Mouse (Mus musculus) stomach, embryonic 14.5 days (tissue): Measurements from ENCODE around the gene Mlkl. TPM values are rescaled to one million over a fixed set of nuclear protein-coding genes. Genes with fewer than 3 reads are reported as not detected.
"Not testable (repeated sequence)": the region's sequence is repeated elsewhere in the genome, so short reads cannot be mapped to it uniquely, and the experiment has no call there.

ENCODE experiments used
- ATAC-seq: fragments of 200-750 bp; cut with Nextera tagmentation; 2 replicates; pipeline ENCODE4 v1.8.0; 2017; ENCODE audit warnings: low read depth, moderate TSS enrichment; ENCODE audit not compliant: insufficient number of reproducible peaks, insufficient read depth, low FRiP score
- H3K27ac ChIP-seq: fragments of 300-500 bp; sonication (generic); 2 replicates; pipeline ENCODE4 v1.5.1; 2014; ENCODE audit warnings: mild to moderate bottlenecking, low read length, moderate library complexity, mixed read lengths
- H3K27me3 ChIP-seq: fragments of 300-500 bp; sonication (generic); 2 replicates; pipeline ENCODE4 v1.6.1; 2014; ENCODE audit warnings: low read length, control low read depth, mixed read lengths; ENCODE audit not compliant: control insufficient read depth, insufficient read depth
- H3K36me3 ChIP-seq: fragments of 300-500 bp; sonication (generic); 2 replicates; pipeline ENCODE4 v1.6.1; 2014; ENCODE audit warnings: mild to moderate bottlenecking, control low read depth, low read length, moderate library complexity, mixed read lengths; ENCODE audit not compliant: control insufficient read depth, insufficient read depth
- H3K4me1 ChIP-seq: fragments of 300-500 bp; sonication (generic); 2 replicates; pipeline ENCODE4 v1.6.1; 2014; ENCODE audit warnings: low read length, control low read depth, mixed read lengths; ENCODE audit not compliant: control insufficient read depth, insufficient read depth
- H3K4me2 ChIP-seq: fragments of 300-500 bp; sonication (generic); replicated peaks from 2 replicates; pipeline ENCODE4 v1.6.1; 2014; ENCODE audit warnings: low read depth, low read length, control low read depth
- H3K4me3 ChIP-seq: fragments of 300-500 bp; sonication (generic); 2 replicates; pipeline ENCODE4 v1.5.1; 2014; ENCODE audit warnings: low read depth, low read length, control low read depth
- H3K9ac ChIP-seq: fragments of 300-500 bp; sonication (generic); replicated peaks from 2 replicates; pipeline ENCODE4 v1.6.1; 2014; ENCODE audit warnings: low read depth, mild to moderate bottlenecking, control low read depth, low read length, moderate library complexity, mixed read lengths
- H3K9me3 ChIP-seq: fragments of 300-500 bp; sonication (generic); 2 replicates; pipeline ENCODE4 v1.6.1; 2016; ENCODE audit warnings: low read depth, low read length, control low read depth; ENCODE audit not compliant: control insufficient read depth
- WGBS: fragments of 180-500 bp; shearing (Covaris S2); extraction: QIAGEN DNeasy Blood & Tissue Kit; methylation state at CpG from one replicate; pipeline ENCODE4 v1.1.7; 2014; 5-methylcytosine and 5-hydroxymethylcytosine counted together
- polyA plus RNA-seq: library from polyadenylated mRNA; unstranded; fragments of >200 nt; fragmentation: Nextera tagmentation; extraction: Ambion mirVana; gene quantifications from 2 replicates; pipeline ENCODE4 v1.2.1, GENCODE M21; 2014

Mlkl gene
- polyA plus RNA-seq, 1 experiment from 2014 or later: 0.74 TPM

DNA sequence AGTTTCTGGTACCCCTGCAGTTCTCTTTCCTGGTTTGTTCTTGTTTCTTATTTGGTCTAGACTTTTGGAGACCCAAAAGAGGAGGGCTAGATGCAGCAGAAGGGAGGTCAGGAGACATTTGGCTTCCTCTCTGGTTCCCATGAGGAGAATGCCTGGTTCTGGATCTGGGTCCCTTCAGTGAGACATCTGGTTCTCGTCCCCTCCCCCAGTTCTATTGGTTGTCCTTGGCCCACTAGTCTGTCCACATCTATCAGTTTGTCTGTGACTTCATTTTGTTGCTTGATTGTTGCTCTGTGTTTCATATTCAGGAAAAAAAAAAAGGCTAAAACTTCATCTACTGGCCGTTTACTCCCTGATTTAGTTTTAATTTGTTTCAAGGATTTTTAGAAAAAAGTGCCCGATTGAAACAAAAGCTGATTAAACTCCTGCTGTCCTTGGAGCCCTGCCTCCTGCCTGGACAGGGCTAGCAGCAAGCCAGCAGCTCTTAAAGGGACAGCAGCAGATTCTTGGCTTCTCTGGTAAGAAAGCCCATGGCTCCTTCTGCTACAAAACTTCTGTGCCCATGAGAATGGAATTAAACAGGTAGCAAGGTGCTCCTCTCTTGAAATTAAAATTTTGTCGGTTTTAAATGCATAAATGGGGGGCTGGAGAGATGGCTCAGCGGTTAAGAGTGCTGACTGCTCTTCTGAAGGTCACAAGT, 32.8 kb downstream of the Mlkl start:
- H3K9ac ChIP-seq: no peak overlapping the region
- no peaks in the 10 kb centered on the region for H3K36me3 ChIP-seq
- ATAC-seq: no peak
- H3K27me3 ChIP-seq: no peaks in the 10 kb centered on the region
- H3K4me2 ChIP-seq: no peak overlapping the region
- H3K4me1 ChIP-seq: no peaks in the 10 kb centered on the region
- no peaks in the 10 kb centered on the region for H3K9me3 ChIP-seq
- no peak overlapping the region for H3K27ac ChIP-seq
- 26% methylated on average over 5 of the region's 5 CpGs for WGBS
- H3K4me3 ChIP-seq: no peak overlapping the region

DNA sequence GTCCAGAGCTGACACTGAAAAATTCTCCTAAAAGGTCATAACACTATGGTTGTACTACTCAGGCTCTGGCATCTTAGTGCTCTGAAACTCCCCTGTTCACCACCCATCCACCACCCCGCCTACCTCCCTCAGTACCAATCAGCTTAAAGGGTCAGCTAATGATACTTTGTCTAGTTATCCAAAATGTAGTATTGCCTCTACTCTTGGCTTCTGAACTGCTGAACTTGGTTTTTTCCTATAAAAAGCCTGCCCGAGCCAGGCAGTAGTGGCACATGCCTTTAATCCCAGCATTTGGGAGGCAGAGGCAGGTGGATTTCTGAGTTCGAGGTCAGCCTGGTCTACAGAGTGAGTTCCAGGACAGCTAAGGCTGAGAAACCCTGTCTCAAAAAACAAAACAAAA, 33.6 kb downstream of the Mlkl start:
- Histone ChIP-seq H3K9me3 (no peaks in the 10 kb centered on the region), H3K4me2 (no peak overlapping the region), H3K4me3 (no peak overlapping the region), H3K36me3 (no peaks in the 10 kb centered on the region), H3K27ac (no peak overlapping the region), H3K4me1 (no peaks in the 10 kb centered on the region), H3K27me3 (no peaks in the 10 kb centered on the region), H3K9ac (no peak overlapping the region)
- ATAC-seq: no peak
- 92% methylated on average over 3 of the region's 3 CpGs for WGBS

DNA sequence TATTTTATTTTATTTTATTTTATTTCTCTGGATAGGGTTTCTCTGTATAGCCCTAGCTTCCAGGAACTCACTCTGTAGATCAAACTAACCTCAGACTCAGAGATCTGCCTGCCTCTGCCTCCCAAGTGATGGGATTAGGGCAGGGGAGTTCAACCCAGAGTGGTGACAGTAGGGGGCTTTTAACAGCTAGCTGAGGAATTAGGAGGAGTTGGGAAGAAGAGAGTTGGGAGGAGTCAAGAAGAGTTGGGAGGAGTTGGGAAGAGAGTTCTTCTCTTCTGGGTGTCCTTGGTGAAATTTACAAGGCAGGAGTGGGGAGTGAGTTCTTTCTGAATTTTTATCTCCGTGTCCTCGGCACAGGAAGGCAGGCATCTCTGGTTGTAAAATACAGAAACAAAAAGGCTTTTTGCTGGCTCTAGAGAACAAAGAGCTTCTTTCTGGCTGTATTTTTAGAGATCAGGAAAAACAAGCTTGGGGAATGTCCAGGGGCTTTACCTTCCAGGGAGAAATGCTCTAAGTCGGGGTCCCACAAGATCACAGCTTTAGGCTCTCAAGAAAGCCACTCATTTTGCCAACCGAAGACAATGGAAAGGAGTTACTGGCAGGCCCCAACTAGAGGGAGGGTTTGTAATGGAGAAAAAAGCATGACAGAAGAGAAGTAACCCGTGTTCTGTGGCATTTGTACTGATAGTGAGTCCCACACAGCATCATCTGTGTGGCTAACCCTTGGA, 34.7 kb downstream of the Mlkl start:
- not testable (repeated sequence) for H3K9ac ChIP-seq, H3K9me3 ChIP-seq, H3K27ac ChIP-seq, H3K4me3 ChIP-seq, ATAC-seq, H3K36me3 ChIP-seq, H3K27me3 ChIP-seq, H3K4me1 ChIP-seq, H3K4me2 ChIP-seq
- WGBS: 82% methylated on average over 5 of the region's 5 CpGs

DNA sequence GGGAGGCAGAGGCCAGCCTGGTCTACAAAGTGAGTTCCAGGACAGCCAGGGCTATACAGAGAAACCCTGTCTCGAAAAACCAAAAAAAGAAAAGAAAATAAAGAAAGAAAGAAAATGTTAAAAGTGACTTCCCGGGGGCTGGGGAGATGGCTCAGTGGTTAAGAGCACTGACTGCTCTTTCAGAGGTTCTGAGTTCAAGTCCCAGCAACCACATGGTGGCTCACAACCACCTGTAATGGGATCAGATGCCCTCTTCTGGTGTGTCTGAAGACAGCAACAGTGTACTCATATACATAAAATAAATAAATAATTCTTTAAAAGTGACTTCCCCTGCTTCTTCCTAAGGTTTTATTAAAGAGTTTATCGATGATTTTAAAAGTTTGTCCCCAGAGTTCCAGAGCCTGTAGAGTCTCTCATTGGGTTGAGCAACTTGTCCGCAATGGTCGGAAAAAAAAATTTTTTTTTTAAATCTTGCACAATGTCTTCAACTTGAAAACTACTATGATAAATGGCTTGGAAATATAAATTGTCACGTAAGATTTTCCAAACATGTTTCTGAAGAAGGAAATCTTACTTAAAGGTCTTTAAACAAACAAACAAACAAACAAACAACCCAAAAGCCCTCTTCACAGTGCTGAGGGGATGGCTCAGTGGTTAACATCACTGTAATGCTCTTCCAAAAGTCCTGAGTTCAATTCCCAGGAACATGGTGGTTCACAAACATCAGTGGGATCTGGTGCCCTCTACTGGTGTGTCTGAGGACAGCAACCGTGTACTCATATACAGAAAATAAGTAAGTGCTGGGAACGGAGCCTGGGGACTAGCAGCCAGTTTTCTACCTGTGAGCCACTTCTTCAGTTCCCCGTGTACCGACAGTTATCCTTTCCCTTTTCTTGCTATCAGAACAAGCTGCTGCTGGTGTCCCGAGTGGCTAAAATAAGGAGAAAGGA, 37.1 kb downstream of the Mlkl start:
- H3K9ac ChIP-seq: no peak overlapping the region
- peak overlapping the region; percentile 44; the same call in 1 of the 2 replicates for H3K27ac ChIP-seq

DNA sequence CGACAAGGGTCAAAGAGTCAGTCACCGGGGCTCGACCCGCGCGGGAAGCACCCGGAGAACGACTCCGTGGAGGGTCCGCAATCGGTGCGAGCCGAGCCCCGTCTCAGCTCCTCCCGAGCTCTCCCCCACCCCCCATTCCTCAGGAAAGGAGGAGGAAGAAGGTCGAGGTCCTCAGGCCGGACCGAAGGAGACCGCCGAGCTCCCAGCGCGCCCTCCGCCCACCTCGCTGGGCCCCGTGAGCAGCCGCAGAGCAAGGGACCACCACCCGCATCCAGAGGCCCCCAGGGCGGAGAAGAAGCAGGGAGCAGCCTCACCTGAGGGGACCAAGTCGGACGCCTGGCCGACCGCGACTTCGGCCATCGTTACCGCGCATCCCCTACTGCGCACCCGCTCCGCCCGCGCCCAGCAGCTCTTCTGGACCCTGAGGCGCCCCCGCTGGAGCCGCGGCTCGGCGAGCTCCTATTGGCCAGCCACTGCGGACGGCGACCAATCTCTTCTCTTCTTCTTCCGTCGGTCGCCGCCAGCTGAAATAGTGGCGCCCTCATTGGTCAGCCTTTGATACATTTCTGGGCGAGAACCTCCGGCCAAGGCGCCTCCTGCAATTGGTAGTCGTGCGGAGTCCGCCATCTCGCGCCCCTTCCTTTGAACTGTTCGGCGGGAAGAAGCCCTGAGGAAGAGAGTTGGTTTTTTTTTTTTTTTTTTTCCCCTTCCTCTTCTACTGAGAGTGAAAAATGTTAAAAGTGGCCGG, 38.0 kb downstream of the Mlkl start, which contains the start of gene Rfwd3:
Gene Rfwd3 (minus strand): TSS at position 402 of the 748 bp plus-strand sequence.
- Histone ChIP-seq H3K9me3 (no peaks in the 10 kb centered on the region), H3K9ac (peak within 1 kb of the TSS; percentile 89), H3K27me3 (no peaks in the 10 kb centered on the region), H3K4me1 (no peaks in the 10 kb centered on the region), H3K4me2 (peak within 1 kb of the TSS; percentile 36), H3K36me3 (peaks cover 9% of the 10 kb centered on the region; the same call in 1 of the 2 replicates), H3K27ac (peak within 1 kb of the TSS; percentile 90), H3K4me3 (peak within 1 kb of the TSS; percentile 93)
- under 1% methylated on average over 65 of the region's 67 CpGs for WGBS
- ATAC-seq: peak; percentile 99

More for the DNA sequence above, 37.1 kb downstream of the Mlkl start:
- Histone ChIP-seq H3K36me3 (peaks cover 9% of the 10 kb centered on the region; the same call in 1 of the 2 replicates), H3K27me3 (no peaks in the 10 kb centered on the region), H3K4me2 (peak overlapping the region; percentile 29; the same call in 1 of the 2 replicates), H3K4me1 (no peaks in the 10 kb centered on the region), H3K4me3 (peak overlapping the region; percentile 93; the same call in 1 of the 2 replicates), H3K9me3 (no peaks in the 10 kb centered on the region)
- 63% methylated on average over 11 of the region's 11 CpGs for WGBS
- no peak for ATAC-seq

DNA sequence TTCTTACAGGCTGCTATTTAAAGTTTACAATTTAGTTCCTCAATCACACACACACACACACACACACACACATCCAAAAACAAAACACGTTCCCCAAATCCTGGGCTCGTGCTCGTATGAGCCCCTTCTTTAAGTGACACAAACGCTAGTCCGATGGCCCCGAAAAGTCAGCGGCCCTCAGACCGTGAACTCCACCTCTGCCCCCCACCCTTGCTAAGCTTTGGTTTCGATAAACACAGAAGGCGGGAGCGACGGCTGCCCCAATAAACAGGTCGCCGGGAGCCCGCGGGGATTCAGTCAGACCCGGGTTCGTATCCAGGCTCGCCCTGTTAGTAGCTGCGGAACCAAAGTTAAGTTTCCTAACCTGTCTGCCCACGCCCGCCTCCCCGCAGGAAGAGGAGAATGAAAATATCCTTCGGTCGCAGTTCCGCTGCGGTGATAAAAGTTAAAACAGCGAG, 38.6 kb downstream of the Mlkl start:
- Histone ChIP-seq H3K9ac (peak overlapping the region; percentile 89), H3K36me3 (peaks cover 9% of the 10 kb centered on the region; the same call in 1 of the 2 replicates), H3K27me3 (no peaks in the 10 kb centered on the region), H3K27ac (peak overlapping the region; percentile 90), H3K4me1 (no peaks in the 10 kb centered on the region), H3K4me2 (peak overlapping the region; percentile 36), H3K4me3 (peak overlapping the region; percentile 93), H3K9me3 (no peaks in the 10 kb centered on the region)
- peak; percentile 31; the same call in 1 of the 2 replicates for ATAC-seq
- 0% methylated on average over 28 of the region's 28 CpGs for WGBS

DNA sequence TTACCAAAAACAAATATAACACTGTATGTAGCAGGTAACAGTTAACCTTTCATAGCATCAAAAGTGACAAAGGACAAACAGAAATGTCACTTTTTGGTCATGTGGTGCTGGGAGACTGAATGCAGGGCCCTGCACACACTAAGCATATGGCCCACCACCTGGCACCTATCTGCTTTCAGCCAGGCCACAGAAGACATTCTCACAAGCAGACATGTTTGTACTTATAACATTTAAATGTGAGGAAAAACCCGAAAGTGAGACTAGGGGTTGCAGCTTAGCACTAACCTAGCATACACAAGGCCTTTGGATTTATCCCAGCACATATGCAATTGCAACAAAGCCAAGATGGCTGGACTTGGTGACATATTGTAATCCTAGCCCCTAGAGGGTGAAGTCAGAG, 40.0 kb downstream of the Mlkl start:
- no peak overlapping the region for H3K4me2 ChIP-seq

More for the DNA sequence above, 40.0 kb downstream of the Mlkl start:
- Histone ChIP-seq H3K27ac (no peak overlapping the region), H3K9me3 (no peaks in the 10 kb centered on the region), H3K36me3 (peaks cover 22% of the 10 kb centered on the region), H3K4me1 (no peaks in the 10 kb centered on the region), H3K4me3 (no peak overlapping the region), H3K27me3 (no peaks in the 10 kb centered on the region), H3K9ac (no peak overlapping the region)
- no peak for ATAC-seq
- 69% methylated on average over 1 of the region's 1 CpGs for WGBS
